Mouse (Mus musculus) heart, embryonic 10.5 days (tissue): ENCODE measurements at regions not wholly inside any gene's neighbourhood (a gene's known extent, or its start where the extent isn't known, plus 50 kb on each side); places are given as distances from the start of the nearest gene placed in this dataset.
"Not testable (repeated sequence)": the region's sequence is repeated elsewhere in the genome, so short reads cannot be mapped to it uniquely, and the experiment has no call there.

ENCODE experiments used
- DNase-seq: peaks from one replicate; pipeline ENCODE4 v3.0.0-alpha.2; 2017; ENCODE audit warnings: low spot score
- H3K27ac ChIP-seq: fragments of 300-500 bp; sonication (generic); 2 replicates; pipeline ENCODE4 v1.5.1; 2016; ENCODE audit warnings: mild to moderate bottlenecking
- H3K27me3 ChIP-seq: fragments of 300-500 bp; sonication (generic); 2 replicates; pipeline ENCODE4 v1.6.1; 2016; ENCODE audit warnings: mild to moderate bottlenecking; ENCODE audit not compliant: poor library complexity, insufficient read depth, severe bottlenecking
- H3K36me3 ChIP-seq: fragments of 300-500 bp; sonication (generic); 2 replicates; pipeline ENCODE4 v1.6.1; 2016; ENCODE audit warnings: mild to moderate bottlenecking, moderate library complexity
- H3K4me1 ChIP-seq: fragments of 300-500 bp; sonication (generic); 2 replicates; pipeline ENCODE4 v1.6.1; 2016; ENCODE audit warnings: mild to moderate bottlenecking
- H3K4me3 ChIP-seq: fragments of 300-500 bp; sonication (generic); 2 replicates; pipeline ENCODE4 v1.5.1; 2016; ENCODE audit warnings: mild to moderate bottlenecking, moderate library complexity
- H3K9me3 ChIP-seq: fragments of 300-500 bp; sonication (generic); 2 replicates; pipeline ENCODE4 v1.6.1; 2016; ENCODE audit warnings: mild to moderate bottlenecking, moderate library complexity
- WGBS: fragments of 180-500 bp; shearing (Covaris S2); methylation state at CpG from one replicate; pipeline ENCODE4 v1.1.7; 2016; 5-methylcytosine and 5-hydroxymethylcytosine counted together

DNA sequence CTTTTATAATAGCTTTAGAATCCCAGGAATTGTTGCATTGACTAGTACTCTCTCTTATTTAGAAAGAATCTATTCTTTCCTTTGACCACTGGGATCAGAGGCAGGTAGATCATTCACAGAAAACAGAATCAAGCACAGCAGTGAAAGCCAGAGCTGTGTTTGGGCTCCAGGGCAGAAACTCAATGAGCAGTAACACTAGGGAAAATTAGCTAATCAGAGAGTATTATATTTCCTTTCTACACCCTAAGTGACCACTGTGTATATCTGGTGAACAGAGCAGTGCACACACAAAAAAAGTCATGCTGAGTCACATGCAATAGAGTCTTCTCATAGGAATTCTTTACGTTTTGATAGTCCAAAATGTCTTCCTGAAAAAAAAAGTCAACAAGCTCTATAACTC, 542.5 kb upstream of the Klhl29 start:
- Histone ChIP-seq H3K36me3 (no peaks in the 10 kb centered on the region), H3K4me1 (no peaks in the 10 kb centered on the region), H3K4me3 (no peak overlapping the region), H3K27me3 (no peaks in the 10 kb centered on the region), H3K9me3 (no peaks in the 10 kb centered on the region), H3K27ac (no peak overlapping the region)
- DNase-seq, result no peak
- 60% methylated on average over 1 of the region's 1 CpGs for WGBS

DNA sequence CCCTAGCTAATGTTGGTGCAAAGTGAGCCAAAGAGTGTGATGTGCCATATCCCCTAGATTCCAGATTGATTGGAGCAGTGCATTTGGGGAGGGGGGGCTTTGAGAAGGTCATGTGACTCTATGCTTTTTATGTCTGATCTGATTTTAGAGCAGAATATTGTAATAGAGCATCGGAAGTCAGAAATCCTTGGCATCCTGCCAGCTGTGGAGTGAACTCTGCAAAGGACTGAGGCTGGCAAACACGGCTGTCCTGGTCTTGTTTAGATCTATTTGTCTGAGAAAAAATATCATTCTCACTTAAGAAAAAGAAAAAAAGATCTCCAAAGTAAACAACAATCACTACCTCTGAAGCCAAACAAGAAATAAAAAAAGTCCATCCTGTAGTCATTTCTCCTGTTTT, 530.8 kb upstream of the Klhl29 start:
- H3K27me3 ChIP-seq, result no peaks in the 10 kb centered on the region
- no peaks in the 10 kb centered on the region for H3K4me1 ChIP-seq
- no peaks in the 10 kb centered on the region for H3K36me3 ChIP-seq
- DNase-seq, result no peak
- WGBS, result 76% methylated on average over 2 of the region's 2 CpGs
- no peaks in the 10 kb centered on the region for H3K9me3 ChIP-seq
- H3K27ac ChIP-seq, result no peak overlapping the region
- no peak overlapping the region for H3K4me3 ChIP-seq

DNA sequence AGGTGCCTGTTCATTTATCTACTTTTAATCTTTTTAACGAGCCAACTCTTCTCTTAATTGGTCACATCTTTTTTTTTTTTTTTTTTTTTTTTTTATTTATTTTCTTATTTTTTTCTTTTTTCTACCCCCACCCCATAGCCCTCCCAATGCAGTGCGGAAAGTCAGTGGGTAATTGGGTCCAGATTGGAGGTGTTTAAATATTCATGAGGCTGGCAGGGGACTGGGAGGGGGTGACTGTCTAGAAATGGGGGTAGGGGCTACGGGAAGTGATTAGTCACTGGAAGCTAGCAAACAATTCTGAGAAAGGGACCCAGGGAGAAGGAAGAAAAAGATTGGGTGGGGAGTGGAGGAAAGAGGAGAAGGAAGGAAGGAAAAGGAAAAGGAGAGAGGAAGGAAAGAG, 516.3 kb upstream of the Klhl29 start:
- H3K4me1 ChIP-seq, H3K36me3 ChIP-seq, H3K9me3 ChIP-seq, H3K27ac ChIP-seq, H3K4me3 ChIP-seq, DNase-seq, H3K27me3 ChIP-seq: not testable (repeated sequence)
- WGBS, result 53% methylated on average over 2 of the region's 3 CpGs

DNA sequence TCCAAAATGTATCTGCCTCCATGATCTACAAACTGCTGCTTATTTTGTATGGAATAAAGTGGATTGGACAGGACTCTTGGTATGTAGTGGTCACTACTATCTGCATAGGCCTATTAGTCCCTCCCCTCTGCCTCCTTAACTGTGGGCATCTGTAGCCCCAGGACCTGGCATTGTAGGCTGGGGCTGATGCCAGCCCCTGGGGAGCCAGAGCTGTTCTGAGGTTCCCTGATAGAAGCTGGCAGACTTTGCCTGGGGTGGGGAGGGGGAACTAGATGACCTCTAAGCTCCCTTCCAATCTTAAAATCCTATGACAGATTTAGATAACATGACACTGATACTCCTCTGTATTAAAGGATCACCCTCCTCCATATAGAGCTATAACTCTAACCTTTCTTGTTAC, 491.2 kb upstream of the Klhl29 start:
- Histone ChIP-seq H3K4me1 (no peaks in the 10 kb centered on the region), H3K36me3 (no peaks in the 10 kb centered on the region), H3K27ac (no peak overlapping the region)

DNA sequence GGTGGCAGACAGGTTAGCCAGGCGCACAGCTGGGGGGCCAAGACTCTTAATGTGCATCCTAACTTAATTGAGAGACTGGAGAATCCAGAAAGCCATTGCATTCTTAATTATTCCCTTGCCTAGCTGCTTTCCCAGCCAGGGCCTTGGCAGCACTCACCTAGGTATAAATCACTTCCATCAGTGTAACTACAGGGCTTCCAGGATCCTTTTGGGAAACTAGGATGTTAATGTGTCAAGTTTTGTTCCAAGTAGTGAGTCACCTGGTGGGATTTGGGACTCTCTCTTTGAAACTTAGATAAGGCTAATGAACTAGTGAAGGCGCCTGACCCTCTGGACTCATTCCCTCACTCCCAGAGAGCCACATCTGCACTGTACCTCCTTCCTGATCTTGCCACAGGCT, 484.3 kb upstream of the Klhl29 start:
- Histone ChIP-seq H3K27me3 (no peaks in the 10 kb centered on the region), H3K9me3 (no peaks in the 10 kb centered on the region), H3K36me3 (no peaks in the 10 kb centered on the region), H3K4me3 (no peak overlapping the region), H3K4me1 (no peaks in the 10 kb centered on the region), H3K27ac (no peak overlapping the region)
- DNase-seq, result no peak
- 57% methylated on average over 2 of the region's 2 CpGs for WGBS

More for the DNA sequence above, 491.2 kb upstream of the Klhl29 start:
- H3K27me3 ChIP-seq, result no peaks in the 10 kb centered on the region
- no peak for DNase-seq
- H3K9me3 ChIP-seq, result no peaks in the 10 kb centered on the region
- no peak overlapping the region for H3K4me3 ChIP-seq

DNA sequence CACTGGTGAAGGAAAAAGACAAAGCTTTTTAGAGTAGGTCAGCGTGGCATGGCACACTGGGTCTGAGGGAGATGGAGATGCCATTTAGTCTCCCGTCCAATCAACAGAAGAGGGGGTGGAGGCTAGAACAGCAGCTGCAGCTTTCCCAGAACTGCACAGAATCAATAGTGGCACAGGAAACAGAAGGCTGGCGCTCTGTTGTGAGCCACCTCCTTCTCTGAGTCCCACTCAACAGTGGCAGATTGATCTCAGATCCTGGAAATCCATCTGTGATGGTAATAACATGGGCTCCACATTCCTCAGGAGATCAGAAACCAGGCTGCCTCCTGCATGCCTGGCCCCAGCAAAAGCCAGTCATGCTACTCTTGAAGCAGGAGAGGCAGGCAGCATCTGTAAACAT, 480.9 kb upstream of the Klhl29 start:
- H3K4me1 ChIP-seq, result no peaks in the 10 kb centered on the region
- no peaks in the 10 kb centered on the region for H3K27me3 ChIP-seq
- 63% methylated on average over 3 of the region's 3 CpGs for WGBS
- H3K27ac ChIP-seq, result no peak overlapping the region
- DNase-seq, result no peak
- H3K4me3 ChIP-seq, result no peak overlapping the region
- no peaks in the 10 kb centered on the region for H3K9me3 ChIP-seq
- H3K36me3 ChIP-seq, result no peaks in the 10 kb centered on the region

DNA sequence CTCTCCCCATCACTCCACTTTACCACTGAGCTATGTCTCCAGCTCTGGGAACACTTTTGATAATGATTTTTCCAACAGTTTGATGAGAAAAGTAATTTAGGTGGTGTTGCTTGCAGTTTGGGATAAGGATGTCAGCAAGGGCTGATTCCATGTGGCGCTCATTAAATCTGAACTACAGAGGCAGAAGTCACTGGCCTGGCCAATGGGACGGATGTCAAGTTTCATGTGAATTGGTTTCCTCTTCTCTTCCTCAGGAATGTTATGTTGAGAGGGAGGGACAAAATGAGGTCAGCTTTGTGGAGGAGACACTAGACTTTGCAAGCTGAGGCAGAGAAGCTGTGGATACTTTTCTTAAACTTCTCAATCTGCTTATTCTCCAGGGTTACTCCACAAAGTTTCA, 434.9 kb upstream of the Klhl29 start:
- 64% methylated on average over 2 of the region's 2 CpGs for WGBS
- DNase-seq, result no peak
- Histone ChIP-seq H3K4me3 (no peak overlapping the region), H3K27ac (no peak overlapping the region), H3K36me3 (no peaks in the 10 kb centered on the region), H3K27me3 (no peaks in the 10 kb centered on the region), H3K9me3 (no peaks in the 10 kb centered on the region), H3K4me1 (peaks cover 8% of the 10 kb centered on the region)

DNA sequence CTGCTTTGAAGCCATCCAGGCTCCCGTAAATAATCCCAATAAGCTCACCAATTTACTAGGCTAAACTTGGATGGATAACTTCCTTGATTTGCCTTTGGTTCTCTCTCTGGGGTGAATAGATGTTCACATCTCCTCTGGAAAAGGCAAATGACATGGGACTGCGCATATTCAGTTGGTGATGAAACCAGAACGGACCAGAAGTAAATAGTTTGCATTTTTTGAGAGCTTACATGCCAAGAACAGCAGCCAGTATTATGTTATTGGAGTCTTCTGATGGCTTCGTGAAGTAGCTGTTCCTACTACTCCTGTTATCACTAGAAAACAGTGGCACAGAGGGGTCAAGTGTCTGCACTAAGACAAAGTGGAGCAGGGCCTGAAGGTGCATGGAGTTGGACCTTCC, 434.5 kb upstream of the Klhl29 start:
- no peaks in the 10 kb centered on the region for H3K27me3 ChIP-seq
- H3K4me1 ChIP-seq, result peaks cover 8% of the 10 kb centered on the region
- 69% methylated on average over 4 of the region's 4 CpGs for WGBS
- H3K36me3 ChIP-seq, result no peaks in the 10 kb centered on the region
- DNase-seq, result no peak
- no peak overlapping the region for H3K27ac ChIP-seq
- H3K9me3 ChIP-seq, result no peaks in the 10 kb centered on the region
- no peak overlapping the region for H3K4me3 ChIP-seq

DNA sequence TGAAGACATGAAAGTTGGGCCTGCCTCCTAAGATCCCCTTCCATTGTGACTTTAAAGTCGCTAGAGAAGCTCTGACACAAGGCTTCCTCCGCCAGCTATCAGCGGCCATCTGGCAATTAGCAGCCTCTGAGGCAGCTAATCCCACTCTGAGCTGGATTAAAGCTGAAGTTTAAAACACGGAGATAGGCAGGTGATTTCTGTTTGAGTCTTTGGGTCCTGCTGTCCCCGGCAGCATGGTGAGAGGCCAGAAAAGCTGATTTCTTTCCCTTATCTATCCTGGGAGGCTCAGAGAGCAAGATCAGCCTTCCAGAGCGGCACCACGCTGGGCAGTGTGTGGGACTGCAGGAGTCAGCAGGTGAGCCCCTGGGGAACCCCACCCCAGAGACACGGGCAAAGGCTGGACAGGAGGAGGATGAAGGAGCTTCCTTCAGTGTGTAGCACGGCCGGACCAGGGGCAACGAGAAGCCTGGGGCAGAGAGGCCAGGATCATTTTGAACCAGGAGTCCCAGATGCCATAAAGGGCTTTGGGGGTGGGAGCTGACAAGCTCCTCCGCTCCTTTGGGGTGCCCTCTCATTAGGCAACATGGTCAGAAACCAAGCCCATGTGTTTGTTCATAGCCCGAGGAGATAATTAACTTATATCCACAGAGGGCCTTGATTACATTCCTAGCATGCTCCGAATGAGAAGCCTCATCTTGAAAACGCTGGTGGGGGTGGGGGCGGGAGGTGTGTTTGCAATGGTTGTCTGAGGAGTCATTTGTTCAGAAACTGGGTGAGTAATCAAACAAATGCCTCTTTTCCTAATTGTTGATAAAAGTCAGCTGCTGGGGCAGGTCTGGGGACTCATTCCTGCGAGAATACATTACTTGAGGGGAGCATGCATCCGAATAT, 432.8 kb upstream of the Klhl29 start:
- no peak for DNase-seq
- Histone ChIP-seq H3K4me3 (peak overlapping the region; percentile 40; the same call in 1 of the 2 replicates), H3K4me1 (peaks cover 8% of the 10 kb centered on the region), H3K27ac (no peak overlapping the region), H3K27me3 (no peaks in the 10 kb centered on the region), H3K9me3 (no peaks in the 10 kb centered on the region), H3K36me3 (no peaks in the 10 kb centered on the region)
- WGBS, result 20% methylated on average over 18 of the region's 18 CpGs

DNA sequence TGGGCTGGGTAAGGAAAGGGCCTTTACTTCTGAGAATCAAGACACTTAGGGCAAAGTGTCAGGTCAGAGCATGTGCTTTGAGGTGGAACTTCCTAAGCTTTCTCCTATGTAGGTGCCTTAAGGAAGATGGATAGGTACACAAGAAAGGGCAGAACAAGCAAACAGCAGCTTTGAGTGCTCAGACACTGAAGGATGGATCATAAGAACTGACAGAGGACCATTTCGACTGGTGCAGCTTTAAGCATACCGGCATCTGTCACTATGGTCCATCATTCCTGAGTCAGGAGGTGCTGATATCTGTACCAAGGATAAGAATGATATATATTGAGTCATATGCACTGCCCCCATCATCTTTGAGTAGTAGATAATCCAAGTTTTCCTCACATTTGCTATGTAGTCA, 430.2 kb upstream of the Klhl29 start:
- 85% methylated on average over 2 of the region's 2 CpGs for WGBS
- Histone ChIP-seq H3K9me3 (no peaks in the 10 kb centered on the region), H3K36me3 (no peaks in the 10 kb centered on the region), H3K4me3 (no peak overlapping the region), H3K27ac (no peak overlapping the region), H3K27me3 (no peaks in the 10 kb centered on the region), H3K4me1 (peaks cover 8% of the 10 kb centered on the region)
- no peak for DNase-seq

DNA sequence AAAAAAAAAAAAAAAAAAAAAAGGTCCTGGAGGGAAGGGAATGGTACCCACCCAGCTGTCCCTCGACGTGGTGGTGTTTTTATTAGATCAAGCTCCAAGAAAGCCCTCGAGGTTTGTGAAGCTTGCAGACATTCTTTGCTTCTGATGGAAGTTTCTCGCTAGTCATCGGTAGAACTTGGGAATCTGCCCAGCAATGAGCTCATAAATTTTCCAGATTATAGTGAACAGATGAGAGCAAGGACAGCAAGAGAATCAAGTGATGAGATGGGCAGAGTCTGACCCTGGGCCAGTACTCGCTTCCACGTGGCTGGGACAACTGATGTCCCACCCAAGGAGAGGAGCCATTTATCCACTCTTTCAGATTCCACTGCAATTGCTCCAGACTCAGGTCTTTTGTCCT, 417.6 kb upstream of the Klhl29 start:
- no peak for DNase-seq
- no peaks in the 10 kb centered on the region for H3K27me3 ChIP-seq
- no peak overlapping the region for H3K4me3 ChIP-seq
- H3K9me3 ChIP-seq, result no peaks in the 10 kb centered on the region
- no peaks in the 10 kb centered on the region for H3K36me3 ChIP-seq
- WGBS, result 68% methylated on average over 7 of the region's 7 CpGs
- H3K27ac ChIP-seq, result no peak overlapping the region
- H3K4me1 ChIP-seq, result no peaks in the 10 kb centered on the region

DNA sequence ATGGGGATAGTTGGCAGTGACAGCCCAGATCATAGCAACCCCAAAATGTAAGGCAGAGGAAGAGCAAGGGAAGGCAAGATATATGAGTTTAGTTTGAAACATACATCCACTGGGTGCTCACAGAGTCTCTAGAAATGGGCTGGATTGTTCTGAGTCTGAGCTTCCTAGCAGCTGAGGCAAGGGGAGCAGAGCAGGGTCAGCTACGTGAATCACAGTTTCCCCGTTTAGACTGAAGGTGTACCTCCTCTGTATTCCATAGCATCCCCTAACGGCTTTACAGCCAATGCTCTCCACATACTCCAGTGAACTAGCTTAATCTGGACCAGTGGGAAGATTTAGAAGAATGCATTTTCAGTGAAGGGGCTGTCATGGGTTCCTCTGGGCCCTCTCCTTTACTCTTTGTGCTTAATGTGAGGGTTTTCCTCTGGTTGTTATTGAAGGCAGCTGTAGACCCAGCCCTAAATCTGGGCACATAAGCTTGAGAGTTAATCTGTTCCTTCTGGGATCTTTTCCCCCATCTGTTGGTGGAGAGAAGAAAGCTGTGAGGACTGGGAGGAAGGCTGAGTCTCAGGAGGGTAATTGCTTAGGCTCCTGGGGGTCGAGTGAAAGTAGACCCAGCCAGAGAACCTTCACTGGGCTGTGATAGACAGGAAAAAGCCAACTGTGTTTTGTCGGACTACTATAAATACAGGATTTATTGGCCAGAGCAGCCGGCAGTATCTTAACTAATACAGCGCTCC, 411.8 kb upstream of the Klhl29 start:
- WGBS, result 65% methylated on average over 7 of the region's 7 CpGs

DNA sequence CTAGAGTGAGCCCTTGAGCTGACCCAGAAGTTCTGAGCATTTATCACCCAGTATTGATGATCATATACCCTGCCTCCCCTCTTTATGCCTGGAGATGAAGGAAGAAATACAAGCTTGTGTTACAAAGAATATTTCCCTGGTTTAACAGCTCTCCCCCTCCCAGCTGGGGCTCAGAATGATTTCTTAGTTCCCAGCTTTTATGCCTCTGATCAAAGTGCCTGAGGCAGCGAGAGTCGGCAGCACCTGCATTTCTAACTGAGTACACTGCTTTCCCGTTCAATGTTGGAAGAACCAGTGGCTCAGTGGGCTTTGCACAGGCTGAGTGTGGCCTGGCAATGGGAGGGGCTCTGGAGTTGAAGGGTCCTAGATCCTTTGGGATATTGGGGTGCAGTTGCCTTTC, 405.8 kb upstream of the Klhl29 start:
- Histone ChIP-seq H3K27ac (no peak overlapping the region), H3K27me3 (no peaks in the 10 kb centered on the region), H3K36me3 (no peaks in the 10 kb centered on the region), H3K4me1 (no peaks in the 10 kb centered on the region), H3K4me3 (no peak overlapping the region), H3K9me3 (no peaks in the 10 kb centered on the region)
- no peak for DNase-seq
- WGBS, result 86% methylated on average over 3 of the region's 3 CpGs

More for the DNA sequence above, 411.8 kb upstream of the Klhl29 start:
- no peak for DNase-seq
- Histone ChIP-seq H3K27ac (no peak overlapping the region), H3K4me3 (no peak overlapping the region), H3K9me3 (no peaks in the 10 kb centered on the region), H3K36me3 (no peaks in the 10 kb centered on the region), H3K27me3 (no peaks in the 10 kb centered on the region), H3K4me1 (no peaks in the 10 kb centered on the region)
